Mouse (Mus musculus): ENCODE measurements at regions not wholly inside any gene's neighbourhood (a gene's known extent, or its start where the extent isn't known, plus 50 kb on each side); places are given as distances from the start of the nearest gene placed in this dataset.

DNA sequence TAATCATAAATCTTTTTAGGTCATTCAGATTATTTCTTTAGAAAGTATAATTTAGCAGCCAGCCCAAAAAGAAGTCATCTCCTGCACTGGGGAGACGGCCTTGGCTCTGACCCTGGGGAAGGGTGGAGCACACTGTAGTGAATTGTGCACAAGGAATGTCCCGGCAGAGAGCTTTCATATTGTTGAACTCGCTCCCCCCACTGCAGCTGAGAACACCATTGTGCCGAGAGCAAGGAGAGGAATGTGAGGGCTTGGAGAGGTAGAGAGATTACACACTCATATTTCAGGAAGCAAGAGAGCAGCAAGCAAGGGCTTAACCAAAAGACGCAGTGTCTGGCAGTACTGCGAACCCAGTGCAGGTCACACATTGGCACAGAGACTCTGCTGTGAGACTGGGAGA lies 216.8 kb downstream of the Zfp36l1 start:
- TF ChIP-seq MAFK (IDR thresholded peaks at IDR 0.05; ENCODE audit: insufficient read depth, low read depth, low read length) (no peak), ZC3H11A (IDR thresholded peaks at IDR 0.05; ENCODE audit: borderline replicate concordance, low read depth, low read length) (no peak)

All from ES-E14 (cell line).